Mouse (Mus musculus) left cerebral cortex, postnatal 4 days (tissue): ENCODE measurements around the gene Znrf1. TPM values are rescaled to one million over a fixed set of nuclear protein-coding genes. Genes with fewer than 3 reads are reported as not detected.

Experiments used
- DNase-seq: peaks from one replicate; pipeline ENCODE4 v3.0.0-alpha.2; 2022
- intact Hi-C: fragments of 180-260 bp; cut with DNase I; formaldehyde crosslinking; loops from one replicate; pipeline ENCODE4 v1.15.1; 2025
- total RNA-seq, 2 experiments: library from RNA; stranded (reverse); gene quantifications; 2 replicates each; pipeline ENCODE4 v1.2.3; 2021

Gene Znrf1
- total RNA-seq, 2 experiments from 2014 or later = 191 to 204 TPM

DNA sequence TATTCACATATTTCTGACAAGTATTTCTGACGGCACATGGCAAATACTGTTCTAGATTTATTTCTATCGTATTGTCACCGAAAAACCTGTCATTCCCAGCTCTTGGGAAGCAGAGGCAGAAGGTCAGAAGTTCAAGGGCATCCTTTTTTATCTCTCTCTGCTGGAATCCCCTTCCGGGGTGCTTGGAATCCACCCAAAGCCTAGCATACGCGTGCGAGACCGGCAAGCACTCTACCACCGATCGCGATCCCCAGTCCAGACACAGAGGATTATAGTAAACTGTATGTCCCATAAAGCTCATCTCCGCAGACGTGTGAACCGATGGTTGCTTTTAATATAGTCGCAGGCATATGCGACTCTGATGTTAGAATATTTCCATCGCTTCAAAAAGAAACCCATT is 4.3 kb upstream of the Znrf1 start:
- DNase-seq = no peak
- intact Hi-C loops = no loop called here

DNA sequence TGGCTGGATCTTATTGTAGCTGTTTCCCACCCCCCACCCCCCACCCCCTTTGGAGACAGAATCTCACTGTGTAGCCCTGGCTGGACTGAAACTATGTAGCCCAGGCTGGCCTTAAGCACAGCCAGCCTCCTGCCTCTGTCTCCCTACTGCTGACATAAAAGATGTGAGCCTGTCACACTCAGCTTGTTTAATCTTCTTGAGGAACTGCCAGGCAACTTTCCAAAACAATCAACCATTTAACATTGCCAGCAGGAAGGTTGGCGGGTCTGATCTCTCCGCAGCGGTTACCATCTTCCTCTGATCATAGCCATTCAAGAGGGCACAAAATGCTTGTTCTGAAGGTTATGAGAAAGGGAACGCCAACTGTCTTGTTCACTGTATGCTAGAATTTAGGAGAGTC is 2.4 kb upstream of the Znrf1 start:
- no peak for DNase-seq
- intact Hi-C loops = no loop called here

- intact Hi-C loops = loop anchor here (5.0 kb wide), 1 partner anchor 92 kb away; no protein-coding TSS in a partner anchor
- no peak for DNase-seq
These were observed 406 bp upstream of the Znrf1 start for GRCm38 (mm10) chr8:111535491-111535890.

GRCm38 (mm10) chr8:111536978-111537764 is 1.3 kb downstream of the Znrf1 start:
- intact Hi-C loops = loop anchor here (5.0 kb wide), 1 partner anchor 90 kb away; no protein-coding TSS in a partner anchor
- peak; percentile 38 for DNase-seq

DNA sequence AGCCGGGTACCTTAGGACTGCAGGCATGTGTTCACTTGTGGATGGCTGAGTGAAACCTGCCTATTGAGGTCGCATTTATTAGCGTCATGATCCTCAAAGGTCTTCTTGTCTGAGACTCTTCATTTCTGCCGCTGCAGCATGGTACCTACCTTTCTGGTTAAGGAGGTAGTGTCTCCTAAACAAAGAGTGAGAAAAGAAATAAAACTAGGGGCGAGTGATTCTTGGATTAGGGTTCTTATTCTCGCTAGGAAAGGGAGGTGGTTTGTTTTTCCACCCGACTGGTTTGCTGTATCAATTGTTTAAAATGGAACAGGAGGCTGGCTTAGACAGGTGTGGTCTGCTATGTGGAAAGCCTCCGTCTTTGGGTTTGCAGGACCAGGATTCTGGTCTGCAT is 1.9 kb downstream of the Znrf1 start:
- intact Hi-C loops = loop anchor here (5.0 kb wide), 1 partner anchor 90 kb away; no protein-coding TSS in a partner anchor

GRCm38 (mm10) chr8:111538194-111538593 is 2.3 kb downstream of the Znrf1 start:
- DNase-seq = peak; percentile 37
- intact Hi-C loops = loop anchor here (5.0 kb wide), 1 partner anchor 89 kb away; no protein-coding TSS in a partner anchor

More for the DNA sequence above, 1.9 kb downstream of the Znrf1 start:
- no peak for DNase-seq

DNA sequence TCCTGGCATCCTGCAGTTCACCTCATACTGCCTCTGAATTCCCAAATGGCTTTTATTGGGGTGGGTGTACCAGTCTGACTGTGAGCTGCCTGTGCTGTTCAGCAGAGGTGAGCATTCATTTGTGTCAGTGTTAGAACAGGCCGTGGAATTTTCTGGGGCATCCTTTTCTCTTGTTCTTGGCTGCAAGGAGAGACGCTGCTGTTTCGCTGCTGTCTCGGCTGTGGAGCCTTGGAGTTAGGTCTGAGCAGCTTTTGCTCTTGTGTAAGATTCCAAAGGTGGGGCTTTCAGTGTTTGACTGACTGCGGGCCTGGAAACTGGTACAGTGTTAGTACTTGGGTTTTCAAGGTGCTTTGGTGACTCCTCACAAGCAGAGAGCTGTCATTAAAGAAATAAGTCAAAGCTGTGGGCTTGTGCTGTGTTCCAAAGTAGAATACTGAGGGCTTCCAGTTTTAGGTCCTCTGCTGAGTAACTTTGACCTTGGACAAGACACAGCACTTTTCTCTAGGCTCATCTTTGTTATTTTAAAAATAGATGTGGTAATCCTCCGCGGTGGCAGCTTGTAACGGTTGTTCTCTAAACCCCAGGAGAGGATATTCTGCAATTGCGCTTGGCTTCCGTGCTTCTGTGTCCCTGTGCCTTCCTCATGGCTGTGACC is 3.7 kb downstream of the Znrf1 start:
- no peak for DNase-seq
- intact Hi-C loops = loop anchor here (5.0 kb wide), 1 partner anchor 88 kb away; no protein-coding TSS in a partner anchor

GRCm38 (mm10) chr8:111543712-111544380 is 7.9 kb downstream of the Znrf1 start:
- intact Hi-C loops = no loop called here
- no peak for DNase-seq

DNA sequence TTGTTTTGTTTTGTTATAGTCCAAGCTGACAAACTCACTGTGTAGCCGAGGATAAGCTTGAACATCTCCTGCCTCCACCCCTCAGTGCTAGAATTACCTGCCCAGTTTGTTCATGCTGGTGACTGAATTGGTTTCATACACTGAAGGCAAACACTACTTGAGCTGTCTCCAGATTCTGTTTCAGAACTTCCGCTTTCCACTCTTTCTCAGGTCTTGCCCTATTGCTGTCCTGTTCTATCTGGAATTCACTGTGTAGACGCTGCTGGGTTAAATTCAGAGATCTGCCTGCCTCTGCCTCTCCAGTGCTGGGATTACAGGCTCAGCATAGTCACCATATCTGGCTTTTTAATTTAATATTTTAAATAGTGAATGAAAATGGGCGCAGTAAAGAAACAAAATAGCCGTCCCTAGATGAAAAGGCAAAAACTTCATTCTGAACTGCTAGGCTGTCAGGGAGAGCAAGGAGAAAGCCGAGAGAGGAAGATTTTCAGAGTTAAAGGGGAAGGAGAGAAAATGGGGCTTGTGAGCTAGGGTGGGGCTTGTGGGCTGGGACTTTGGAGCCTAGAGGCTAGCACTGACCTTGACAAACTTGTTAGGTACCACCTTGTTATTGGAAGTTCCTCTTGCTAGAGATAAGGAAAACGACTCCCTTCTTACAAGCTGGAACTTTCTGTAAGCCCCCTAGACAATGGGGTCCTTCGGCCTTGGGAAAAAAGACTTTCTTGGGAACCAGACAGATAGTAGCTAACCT is 9.7 kb downstream of the Znrf1 start:
- no peak for DNase-seq
- intact Hi-C loops = no loop called here

DNA sequence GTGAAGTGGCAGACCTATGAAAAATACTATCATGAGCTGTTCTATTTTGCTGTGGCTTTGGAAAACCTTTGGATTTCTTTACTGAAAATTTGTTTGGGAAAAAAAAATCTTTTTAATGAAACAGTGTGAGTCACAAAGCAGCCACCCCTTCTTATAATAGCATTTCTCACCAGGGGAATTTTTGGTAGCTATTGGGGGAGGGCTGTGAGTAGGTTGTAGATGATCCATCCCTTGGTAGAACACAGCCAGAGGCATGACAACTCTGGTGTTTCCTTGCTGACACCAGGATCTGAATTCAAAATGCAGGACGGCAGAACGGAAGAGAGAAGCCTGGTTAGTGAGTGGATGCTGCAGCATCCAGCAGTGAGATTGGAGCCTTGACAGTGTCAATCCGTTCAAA is 11.2 kb downstream of the Znrf1 start:
- intact Hi-C loops = no loop called here
- no peak for DNase-seq

DNA sequence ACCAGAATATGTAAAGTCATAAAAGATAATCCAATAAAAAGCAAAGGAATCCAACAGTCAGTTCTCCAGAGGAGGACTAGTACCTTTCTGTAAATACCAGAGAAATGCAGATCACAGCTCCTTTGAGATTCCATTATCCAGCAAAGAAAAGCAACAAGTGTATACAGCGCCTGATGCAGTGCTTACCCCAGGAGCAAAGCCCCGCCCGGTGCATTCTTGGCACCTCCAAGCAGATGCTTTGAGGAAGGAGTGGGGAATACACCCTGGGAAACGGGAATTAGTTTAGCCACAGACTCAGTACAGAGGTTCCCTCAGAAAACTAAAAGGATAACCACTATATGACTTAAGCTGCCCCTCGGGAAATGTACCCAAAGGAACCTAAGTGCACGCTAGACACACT is 12.3 kb downstream of the Znrf1 start:
- intact Hi-C loops = no loop called here
- no peak for DNase-seq

DNA sequence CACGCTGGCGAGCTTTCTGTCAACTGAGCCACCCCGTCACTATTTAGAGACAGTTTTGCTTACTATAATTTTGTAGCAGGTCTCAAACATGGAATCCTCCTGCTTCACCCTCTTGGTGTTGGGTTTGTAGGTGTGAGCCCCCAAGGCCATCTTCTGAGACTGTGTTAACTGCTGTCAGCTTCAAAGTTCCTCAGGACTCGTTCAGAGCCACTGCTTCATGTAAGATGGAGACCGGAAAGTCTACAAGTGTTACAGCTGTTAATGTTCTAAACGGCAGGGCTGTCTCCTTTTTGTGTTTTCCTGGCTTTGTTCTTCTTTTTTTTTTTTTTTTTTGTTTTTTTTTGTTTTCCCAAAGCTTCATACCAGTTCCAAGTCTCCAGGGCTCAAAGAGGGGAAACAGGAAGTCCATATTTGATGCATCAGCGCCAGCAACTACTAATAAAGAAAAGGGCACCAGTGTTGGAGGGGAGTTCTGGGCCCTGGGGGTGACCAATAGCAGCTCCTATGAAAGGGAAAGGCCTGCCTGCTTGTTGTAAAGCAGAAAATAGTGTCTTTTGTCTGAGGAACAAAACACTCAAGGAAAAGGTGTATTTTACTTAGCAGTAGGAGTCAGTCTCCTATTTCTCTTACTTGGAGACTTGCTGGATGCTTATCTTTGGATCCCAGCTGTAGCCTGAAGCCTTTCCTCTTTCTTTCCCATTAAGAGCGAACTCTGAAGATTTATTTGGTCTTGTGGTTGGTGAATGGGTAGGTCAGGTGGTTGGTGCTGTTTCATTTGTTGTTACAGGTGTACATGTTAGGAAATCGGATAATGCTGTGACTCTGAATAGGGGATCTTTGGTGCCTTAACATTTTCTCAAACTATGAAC is 14.3 kb downstream of the Znrf1 start:
- DNase-seq = no peak
- intact Hi-C loops = no loop called here

- intact Hi-C loops = no loop called here
These were observed 15.7 kb downstream of the Znrf1 start for GRCm38 (mm10) chr8:111551511-111552130.

GRCm38 (mm10) chr8:111561824-111562223 is 25.9 kb downstream of the Znrf1 start:
- intact Hi-C loops = no loop called here

More at GRCm38 (mm10) chr8:111551511-111552130, 15.7 kb downstream of the Znrf1 start:
- DNase-seq = no peak

DNA sequence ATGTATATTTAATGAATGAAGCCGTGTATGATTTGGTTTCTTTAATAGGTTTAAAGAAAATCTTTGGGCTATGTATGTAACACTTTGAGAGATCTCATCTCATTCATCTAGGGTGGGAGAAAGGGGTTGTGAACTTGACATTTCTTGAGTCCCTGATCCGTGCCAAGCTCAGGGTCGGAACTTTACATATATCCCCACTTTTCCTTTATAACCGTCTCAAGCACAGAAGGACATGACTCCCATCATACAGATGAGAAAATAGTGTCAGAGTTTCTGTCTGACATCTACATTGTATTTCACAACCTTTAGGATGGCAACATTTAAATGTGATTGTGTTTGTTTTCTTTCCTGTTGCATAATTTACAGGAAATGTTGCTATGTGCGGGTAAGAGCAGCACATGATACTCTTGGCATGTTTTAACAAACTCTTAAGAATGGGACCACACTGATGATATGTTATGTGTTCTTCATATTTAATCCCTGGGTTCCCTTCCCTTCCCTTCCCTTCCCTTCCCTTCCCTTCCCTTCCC is 26.4 kb downstream of the Znrf1 start:
- no peak for DNase-seq
- intact Hi-C loops = no loop called here

More at GRCm38 (mm10) chr8:111561824-111562223, 25.9 kb downstream of the Znrf1 start:
- DNase-seq = no peak

DNA sequence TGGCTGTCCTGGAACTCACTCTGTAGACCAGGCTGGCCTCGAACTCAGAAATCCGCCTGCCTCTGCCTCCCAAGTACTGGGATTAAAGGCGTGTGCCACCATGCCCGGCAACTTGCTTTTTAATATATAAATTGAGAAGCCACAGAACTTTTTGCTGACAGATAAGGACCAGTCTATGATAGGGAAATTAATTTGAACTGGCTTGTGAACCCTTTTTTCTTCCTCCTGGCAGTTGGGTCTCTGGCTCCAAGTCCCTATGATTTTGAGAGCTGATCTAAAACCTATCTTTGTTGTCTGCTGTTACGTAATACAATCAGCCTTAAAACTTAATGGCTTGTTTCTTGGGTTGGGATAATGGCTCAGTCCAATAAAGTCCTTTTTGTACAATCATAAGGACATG is 27.2 kb downstream of the Znrf1 start:
- intact Hi-C loops = no loop called here

GRCm38 (mm10) chr8:111563687-111564086 is 27.8 kb downstream of the Znrf1 start:
- intact Hi-C loops = no loop called here
- no peak for DNase-seq

More for the DNA sequence above, 27.2 kb downstream of the Znrf1 start:
- DNase-seq = no peak

DNA sequence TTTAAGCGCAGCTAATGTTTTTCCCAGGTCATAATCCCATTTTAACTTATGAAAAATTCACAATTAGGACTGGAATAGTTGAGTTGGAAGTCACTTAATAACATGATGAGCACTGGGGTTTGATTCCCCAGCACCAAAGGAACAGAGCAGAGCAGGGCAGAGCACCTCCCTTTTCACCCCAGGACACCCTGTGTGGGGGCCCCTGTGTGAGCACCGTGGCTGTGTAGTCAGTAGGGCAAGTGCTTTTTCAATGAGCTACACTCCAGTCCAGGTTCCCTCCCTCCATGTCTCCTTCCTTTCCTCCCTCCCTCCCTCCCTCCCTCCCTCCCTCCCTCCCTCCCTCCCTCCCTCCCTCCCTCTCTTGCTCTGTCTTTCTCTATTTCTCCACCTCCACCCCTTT is 28.2 kb downstream of the Znrf1 start:
- no peak for DNase-seq
- intact Hi-C loops = no loop called here

GRCm38 (mm10) chr8:111565784-111566191 is 29.9 kb downstream of the Znrf1 start:
- no peak for DNase-seq
- intact Hi-C loops = no loop called here
